Mouse (Mus musculus) hindbrain, embryonic 13.5 days (tissue): Measurements from ENCODE around the gene Slc47a1. TPM values are rescaled to one million over a fixed set of nuclear protein-coding genes. Genes with fewer than 3 reads are reported as not detected.
"Not testable (repeated sequence)": the region's sequence is repeated elsewhere in the genome, so short reads cannot be mapped to it uniquely, and the experiment has no call there.

Experiments
- ATAC-seq: fragments of 200-750 bp; cut with Nextera tagmentation; 2 replicates; pipeline ENCODE4 v1.8.0; 2017; ENCODE audit warnings: moderate TSS enrichment; ENCODE audit not compliant: low FRiP score
- H3K27ac ChIP-seq: fragments of 300-500 bp; sonication (generic); 2 replicates; pipeline ENCODE4 v1.5.1; 2015; ENCODE audit warnings: inconsistent platforms, mild to moderate bottlenecking, moderate library complexity
- H3K27me3 ChIP-seq: fragments of 300-500 bp; sonication (generic); 2 replicates; pipeline ENCODE4 v1.6.1; 2015; ENCODE audit warnings: mild to moderate bottlenecking, inconsistent platforms
- H3K36me3 ChIP-seq: fragments of 300-500 bp; sonication (generic); 2 replicates; pipeline ENCODE4 v1.6.1; 2015; ENCODE audit warnings: mild to moderate bottlenecking, inconsistent platforms
- H3K4me1 ChIP-seq: fragments of 300-500 bp; sonication (generic); replicated peaks from 2 replicates; pipeline ENCODE4 v1.6.1; 2015; ENCODE audit warnings: inconsistent platforms
- H3K4me2 ChIP-seq: fragments of 300-500 bp; sonication (generic); 2 replicates; pipeline ENCODE4 v1.6.1; 2015; ENCODE audit warnings: inconsistent platforms, mild to moderate bottlenecking, moderate library complexity
- H3K4me3 ChIP-seq: fragments of 300-500 bp; sonication (generic); 2 replicates; pipeline ENCODE4 v1.5.1; 2015; ENCODE audit warnings: mild to moderate bottlenecking, inconsistent platforms
- H3K9ac ChIP-seq: fragments of 300-500 bp; sonication (generic); 2 replicates; pipeline ENCODE4 v1.6.1; 2015; ENCODE audit warnings: mild to moderate bottlenecking, inconsistent platforms
- H3K9me3 ChIP-seq: fragments of 300-500 bp; sonication (generic); 2 replicates; pipeline ENCODE4 v1.6.1; 2016; ENCODE audit warnings: inconsistent platforms
- WGBS: fragments of 180-500 bp; shearing (Covaris S2); methylation state at CpG from one replicate; pipeline ENCODE4 v1.1.7; 2015; 5-methylcytosine and 5-hydroxymethylcytosine counted together
- polyA plus RNA-seq: library from polyadenylated mRNA; unstranded; fragments of >200 nt; fragmentation: Nextera tagmentation; extraction: Ambion mirVana; gene quantifications from 2 replicates; pipeline ENCODE4 v1.2.1, GENCODE M21; 2015

Slc47a1 gene
- polyA plus RNA-seq, 1 experiment from 2014 or later = 0.06 TPM

DNA sequence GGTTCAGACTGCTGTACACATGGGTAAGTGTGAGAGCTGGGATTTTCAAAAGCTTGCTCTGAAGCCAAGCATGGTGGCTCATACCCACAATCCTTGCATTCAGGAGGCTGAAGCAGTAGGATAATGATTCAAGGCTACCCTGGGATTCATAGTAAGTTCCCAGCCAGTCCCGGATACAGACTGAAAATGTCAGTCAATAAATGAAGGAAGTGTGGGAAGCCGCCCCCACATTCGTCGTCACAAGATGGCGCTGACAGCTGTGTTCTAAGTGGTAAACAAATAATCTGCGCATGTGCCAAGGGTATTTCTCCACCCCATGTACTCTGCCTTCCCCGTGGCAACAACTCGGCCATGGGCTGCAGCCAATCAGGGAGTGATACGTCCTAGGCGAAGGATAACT is 73.6 kb downstream of the Slc47a1 start:
- not testable (repeated sequence) for H3K27ac ChIP-seq, H3K4me1 ChIP-seq, H3K4me2 ChIP-seq, H3K9ac ChIP-seq, H3K27me3 ChIP-seq, H3K4me3 ChIP-seq, H3K36me3 ChIP-seq, H3K9me3 ChIP-seq, ATAC-seq
- WGBS = 97% methylated on average over 6 of the region's 10 CpGs

DNA sequence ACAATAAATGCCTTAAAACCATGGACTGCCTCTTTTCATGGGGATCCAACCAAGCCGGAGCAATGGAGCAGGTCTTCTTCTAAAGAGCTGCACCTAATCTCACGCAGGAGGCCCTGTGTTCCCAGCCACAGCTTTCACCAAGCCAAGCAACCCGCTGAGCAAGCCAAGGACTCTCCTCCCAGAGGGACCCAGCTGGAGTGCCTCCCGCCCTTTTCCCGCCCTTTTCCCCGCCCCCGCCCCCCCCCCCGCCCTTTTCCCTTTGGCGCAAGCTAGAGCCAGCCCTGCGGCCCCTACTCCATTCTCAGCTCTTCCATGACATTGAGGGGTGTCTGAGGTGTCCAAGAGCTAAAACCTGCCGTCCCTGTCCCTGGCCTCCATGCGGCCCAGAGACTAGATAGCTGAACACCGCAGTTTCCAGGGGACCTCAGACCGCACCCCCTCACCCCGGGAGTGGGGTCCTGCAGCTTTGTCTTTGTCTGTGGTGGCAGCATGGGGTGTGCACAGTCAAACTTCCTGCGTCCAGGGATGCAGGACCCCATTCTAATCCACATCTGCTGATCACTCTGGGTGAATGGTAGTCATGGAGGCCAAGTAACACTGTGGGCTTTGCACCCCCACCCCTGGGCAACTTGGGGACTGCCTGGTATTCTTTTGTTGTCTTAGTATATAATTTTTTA is 77.3 kb downstream of the Slc47a1 start:
- H3K4me3 ChIP-seq = no peak overlapping the region
- no peaks in the 10 kb centered on the region for H3K9me3 ChIP-seq
- no peaks in the 10 kb centered on the region for H3K27me3 ChIP-seq
- H3K36me3 ChIP-seq = no peaks in the 10 kb centered on the region
- H3K27ac ChIP-seq = no peak overlapping the region
- 15% methylated on average over 12 of the region's 16 CpGs for WGBS
- no peak for ATAC-seq
- H3K4me1 ChIP-seq = peaks cover 7% of the 10 kb centered on the region; the same call in 1 of the 2 replicates
- H3K4me2 ChIP-seq = 0 out of 2 replicates have a peak overlapping the region, but pooled peaks have one; percentile 10
- no peak overlapping the region for H3K9ac ChIP-seq

DNA sequence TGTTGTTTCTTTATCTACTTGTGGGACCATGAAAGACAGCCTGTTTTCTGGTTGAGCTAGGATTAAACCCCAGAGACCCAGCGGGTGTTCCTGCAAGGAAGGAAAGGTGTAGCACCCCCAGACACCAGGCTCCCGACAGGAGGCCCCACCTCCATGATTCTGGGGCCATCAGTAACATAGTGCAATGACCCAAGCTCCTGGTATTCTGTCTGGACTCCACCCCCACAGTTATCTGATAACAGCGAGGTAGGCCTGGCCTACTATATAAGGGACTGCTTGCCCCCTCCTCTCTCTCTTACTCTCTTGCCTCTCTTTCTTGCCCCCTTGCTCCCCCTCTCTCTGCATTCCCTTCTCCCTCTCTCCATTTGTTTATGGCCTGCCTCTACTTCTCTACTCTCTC is 77.9 kb downstream of the Slc47a1 start:
- 61% methylated on average over 3 of the region's 3 CpGs for WGBS
- Histone ChIP-seq H3K27me3 (no peaks in the 10 kb centered on the region), H3K4me3 (no peak overlapping the region), H3K36me3 (no peaks in the 10 kb centered on the region), H3K9me3 (no peaks in the 10 kb centered on the region), H3K4me2 (no peak overlapping the region), H3K27ac (no peak overlapping the region), H3K9ac (no peak overlapping the region), H3K4me1 (peaks cover 7% of the 10 kb centered on the region; the same call in 1 of the 2 replicates)
- ATAC-seq = no peak

DNA sequence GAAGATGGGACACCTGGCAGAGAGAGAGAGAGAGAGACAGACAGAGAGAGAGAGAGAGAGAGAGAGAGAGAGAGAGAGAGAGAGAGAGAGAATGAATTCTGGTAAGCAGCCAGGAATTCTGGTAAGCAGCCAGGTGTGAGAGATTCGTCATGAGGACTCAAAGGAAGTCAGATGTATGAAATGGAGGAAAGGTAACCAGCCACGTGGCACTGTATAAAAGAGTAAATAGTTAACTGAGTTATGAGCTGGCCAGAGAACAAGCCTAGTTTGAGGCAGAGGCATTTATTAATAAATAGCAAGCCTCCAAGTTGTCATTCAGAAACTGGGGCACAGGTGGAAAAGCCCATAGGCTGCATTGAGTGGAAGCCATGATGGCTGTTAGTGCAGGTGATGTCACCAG is 80.2 kb downstream of the Slc47a1 start:
- H3K27ac ChIP-seq = no peak overlapping the region
- no peak overlapping the region for H3K4me3 ChIP-seq
- H3K27me3 ChIP-seq = no peaks in the 10 kb centered on the region
- 78% methylated on average over 2 of the region's 2 CpGs for WGBS
- H3K4me2 ChIP-seq = no peak overlapping the region
- no peak overlapping the region for H3K9ac ChIP-seq
- ATAC-seq = no peak
- H3K9me3 ChIP-seq = no peaks in the 10 kb centered on the region
- peaks cover 7% of the 10 kb centered on the region; the same call in 1 of the 2 replicates for H3K4me1 ChIP-seq
- H3K36me3 ChIP-seq = no peaks in the 10 kb centered on the region

DNA sequence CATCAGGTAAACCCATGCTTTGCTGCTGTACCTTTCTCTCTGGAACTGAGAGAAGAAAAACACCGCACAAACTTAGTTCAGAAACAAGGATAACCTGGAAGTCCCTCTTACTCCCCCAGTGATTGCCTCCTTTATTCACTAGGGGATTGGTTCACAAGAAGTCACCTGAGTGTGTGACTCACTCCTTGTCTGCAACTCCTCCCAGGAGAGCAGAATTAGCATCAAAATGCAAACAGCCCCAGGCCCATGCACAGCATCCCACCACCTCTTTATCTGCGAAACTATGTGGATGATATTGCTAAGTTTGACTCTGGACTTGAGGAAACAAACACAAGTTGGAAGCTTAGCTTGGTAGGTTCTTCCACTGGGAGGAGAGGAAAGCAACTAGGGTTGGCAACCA is 80.8 kb downstream of the Slc47a1 start:
- peaks cover 7% of the 10 kb centered on the region; the same call in 1 of the 2 replicates for H3K4me1 ChIP-seq
- no peak overlapping the region for H3K27ac ChIP-seq
- H3K4me3 ChIP-seq = no peak overlapping the region
- WGBS = 92% methylated on average over 2 of the region's 2 CpGs
- H3K27me3 ChIP-seq = no peaks in the 10 kb centered on the region
- no peak overlapping the region for H3K4me2 ChIP-seq
- H3K36me3 ChIP-seq = no peaks in the 10 kb centered on the region
- no peak overlapping the region for H3K9ac ChIP-seq
- ATAC-seq = no peak
- no peaks in the 10 kb centered on the region for H3K9me3 ChIP-seq

DNA sequence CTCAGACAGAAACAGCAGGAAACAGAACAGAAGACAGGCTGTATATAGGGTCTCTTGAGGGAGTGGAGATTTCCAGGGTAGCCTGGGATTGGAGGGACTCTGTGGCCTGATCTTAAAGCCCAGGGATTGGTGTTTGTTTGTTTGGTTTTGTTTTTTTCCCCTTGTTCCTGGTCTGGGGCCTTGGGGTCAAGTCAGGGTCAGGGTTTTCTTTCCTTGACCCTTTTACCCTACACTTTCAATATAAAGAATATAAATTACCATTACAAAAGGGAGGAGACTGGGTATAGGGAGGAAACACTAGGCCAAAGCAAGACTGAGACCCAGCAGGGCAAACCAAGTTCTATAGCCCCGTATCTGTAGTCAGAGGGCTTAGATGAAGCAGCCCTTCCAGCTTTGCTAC is 81.6 kb downstream of the Slc47a1 start:
- ATAC-seq = no peak
- WGBS = 16% methylated on average over 1 of the region's 1 CpGs
- Histone ChIP-seq H3K4me1 (peaks cover 7% of the 10 kb centered on the region; the same call in 1 of the 2 replicates), H3K27me3 (no peaks in the 10 kb centered on the region), H3K9me3 (no peaks in the 10 kb centered on the region), H3K36me3 (no peaks in the 10 kb centered on the region), H3K9ac (no peak overlapping the region), H3K27ac (no peak overlapping the region), H3K4me2 (no peak overlapping the region), H3K4me3 (no peak overlapping the region)

DNA sequence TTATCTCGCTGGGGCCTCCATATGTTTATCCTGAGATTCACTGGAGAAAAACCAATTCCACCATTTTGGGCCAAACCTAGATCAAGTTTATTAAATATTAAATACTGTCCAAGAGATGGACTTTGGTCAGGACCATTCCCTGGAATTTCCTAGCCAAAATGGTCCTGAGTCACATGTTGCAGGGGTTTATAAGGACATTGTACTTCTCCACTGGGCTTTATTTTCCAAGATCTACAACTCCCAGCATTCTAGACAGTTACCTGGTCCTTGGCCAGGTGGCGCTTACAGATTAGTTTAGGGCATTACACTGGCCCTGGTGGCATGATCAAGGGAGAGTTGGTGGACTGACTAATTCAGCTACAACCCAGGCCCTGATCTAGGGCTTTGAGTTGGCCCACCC is 82.6 kb downstream of the Slc47a1 start:
- WGBS = 92% methylated on average over 2 of the region's 2 CpGs
- ATAC-seq = no peak
- Histone ChIP-seq H3K36me3 (no peaks in the 10 kb centered on the region), H3K9me3 (no peaks in the 10 kb centered on the region), H3K27me3 (no peaks in the 10 kb centered on the region), H3K4me1 (peaks cover under 1% of the 10 kb centered on the region; the same call in 1 of the 2 replicates), H3K9ac (no peak overlapping the region), H3K4me3 (no peak overlapping the region), H3K27ac (no peak overlapping the region), H3K4me2 (no peak overlapping the region)

DNA sequence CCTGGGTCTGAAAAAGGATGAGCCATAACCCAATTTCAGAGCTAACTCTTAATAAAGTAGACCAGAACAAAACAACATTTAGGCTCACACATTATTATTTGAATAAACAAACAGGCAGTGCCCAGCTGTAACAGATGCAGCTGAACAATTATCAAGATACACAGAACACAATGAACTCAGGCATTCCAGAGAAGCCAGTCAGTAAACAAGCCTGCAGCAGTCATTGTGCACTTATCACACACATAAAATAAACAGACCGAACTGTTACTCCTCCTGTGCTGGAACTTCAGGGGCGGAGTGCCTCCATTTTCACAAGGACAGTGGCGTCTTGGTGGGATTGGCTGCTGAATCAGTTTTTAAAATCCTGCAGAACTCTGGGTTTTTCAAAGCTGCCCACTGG is 83.7 kb downstream of the Slc47a1 start:
- Histone ChIP-seq H3K9me3 (no peaks in the 10 kb centered on the region), H3K27ac (no peak overlapping the region), H3K36me3 (no peaks in the 10 kb centered on the region), H3K4me2 (no peak overlapping the region), H3K4me3 (no peak overlapping the region), H3K27me3 (no peaks in the 10 kb centered on the region), H3K9ac (no peak overlapping the region), H3K4me1 (no peaks in the 10 kb centered on the region)
- 91% methylated on average over 3 of the region's 3 CpGs for WGBS
- no peak for ATAC-seq

Other genes starting within 250 kb of the Slc47a1 start
- 355 and 383 TPM in 2 replicates for gene Usp22, start 203.3 kb downstream of the Slc47a1 start, polyA plus RNA-seq
- gene Aldh3a1, start 170.8 kb downstream of the Slc47a1 start, polyA plus RNA-seq = not detected in 2 replicates
- gene Aldh3a2, start 110.9 kb downstream of the Slc47a1 start, polyA plus RNA-seq = 26.9 and 27.0 TPM in 2 replicates
- 0.09 TPM in 1 of 2 replicates, not detected in the other for gene Slc47a2, start 35.5 kb downstream of the Slc47a1 start, polyA plus RNA-seq
- gene Rnf112, start 75.8 kb upstream of the Slc47a1 start, polyA plus RNA-seq = 12.2 and 13.6 TPM in 2 replicates
- 60.5 and 77.1 TPM in 2 replicates for gene Mfap4, start 107.1 kb upstream of the Slc47a1 start, polyA plus RNA-seq
- gene Mapk7, start 116.1 kb upstream of the Slc47a1 start, polyA plus RNA-seq = 78.3 and 82.6 TPM in 2 replicates
- 41.0 and 43.4 TPM in 2 replicates for gene B9d1, start 126.8 kb upstream of the Slc47a1 start, polyA plus RNA-seq
- gene Epn2, start 201.3 kb upstream of the Slc47a1 start, polyA plus RNA-seq = 48.1 and 56.5 TPM in 2 replicates